Mouse (Mus musculus) hindbrain, postnatal 0 days (tissue): ENCODE results near the gene Lonp2. TPM values are rescaled to one million over a fixed set of nuclear protein-coding genes. Genes with fewer than 3 reads are reported as not detected.

Experiments
- ATAC-seq: fragments of 200-750 bp; cut with Nextera tagmentation; 2 replicates; pipeline ENCODE4 v1.8.0; 2017; ENCODE audit warnings: mild to moderate bottlenecking, moderate TSS enrichment, moderate library complexity
- DNase-seq: peaks from one replicate; pipeline ENCODE4 v3.0.0-alpha.2; 2015; ENCODE audit warnings: low spot score
- H3K27ac ChIP-seq: fragments of 300-500 bp; sonication (generic); 2 replicates; pipeline ENCODE4 v1.5.1; 2014; ENCODE audit warnings: mild to moderate bottlenecking
- H3K27me3 ChIP-seq: fragments of 300-500 bp; sonication (generic); 2 replicates; pipeline ENCODE4 v1.6.1; 2014; ENCODE audit warnings: low read length, mixed read lengths; ENCODE audit not compliant: insufficient read depth
- H3K36me3 ChIP-seq: fragments of 300-500 bp; sonication (generic); 2 replicates; pipeline ENCODE4 v1.6.1; 2014; ENCODE audit warnings: low read length, mixed read lengths; ENCODE audit not compliant: insufficient read depth
- H3K4me1 ChIP-seq: fragments of 300-500 bp; sonication (generic); 2 replicates; pipeline ENCODE4 v1.6.1; 2014; ENCODE audit warnings: antibody characterized with exemption, low read length, mixed read lengths; ENCODE audit not compliant: insufficient read depth
- H3K4me2 ChIP-seq: fragments of 300-500 bp; sonication (generic); 2 replicates; pipeline ENCODE4 v1.6.1; 2014; ENCODE audit warnings: low read depth, mild to moderate bottlenecking, low read length, moderate library complexity, mixed read lengths
- H3K4me3 ChIP-seq: fragments of 300-500 bp; sonication (generic); 2 replicates; pipeline ENCODE4 v1.5.1; 2014; ENCODE audit warnings: low read length
- H3K9ac ChIP-seq: fragments of 300-500 bp; sonication (generic); replicated peaks from 2 replicates; pipeline ENCODE4 v1.6.1; 2014; ENCODE audit warnings: mild to moderate bottlenecking, low read length, moderate library complexity, mixed read lengths
- H3K9me3 ChIP-seq: fragments of 300-500 bp; sonication (generic); 2 replicates; pipeline ENCODE4 v1.6.1; 2016; ENCODE audit warnings: low read length, mixed read lengths
- CTCF ChIP-seq: IDR thresholded peaks from 2 replicates; pipeline ENCODE4 v1.5.1; 2016; ENCODE audit warnings: antibody characterized with exemption, control low read depth, low read depth
- WGBS: fragments of 180-500 bp; shearing (Covaris S2); extraction: QIAGEN DNeasy Blood & Tissue Kit; methylation state at CpG from one replicate; pipeline ENCODE4 v1.1.7; 2014; 5-methylcytosine and 5-hydroxymethylcytosine counted together
- polyA plus RNA-seq: library from polyadenylated mRNA; unstranded; fragments of >200 nt; fragmentation: Nextera tagmentation; extraction: Ambion mirVana; gene quantifications from 2 replicates; pipeline ENCODE4 v1.2.1, GENCODE M21; 2015
- total RNA-seq: library from RNA; depleted of rRNA; stranded (reverse); fragments of >200 nt; gene quantifications from 2 replicates; pipeline ENCODE4 v1.2.3, GENCODE M21; 2014

Lonp2 gene
- total and polyA plus RNA-seq, 2 experiments from 2014 or later = 58.8 to 65.2 TPM

- no peaks in the 10 kb centered on the region for H3K9me3 ChIP-seq
- ATAC-seq = no peak
- no peak overlapping the region for H3K9ac ChIP-seq
- H3K27me3 ChIP-seq = no peaks in the 10 kb centered on the region
- H3K4me1 ChIP-seq = 0 out of 2 replicates have a peak, but pooled peaks cover 8% of the 10 kb centered on the region
- DNase-seq = no peak
- H3K36me3 ChIP-seq = no peaks in the 10 kb centered on the region
- H3K4me2 ChIP-seq = no peak overlapping the region
- 56% methylated on average over 3 of the region's 3 CpGs for WGBS
- no peak overlapping the region for H3K27ac ChIP-seq
- no peak for TF ChIP-seq CTCF
- H3K4me3 ChIP-seq = no peak overlapping the region
Measured at GRCm38 (mm10) chr8:86730303-86730702, 106.5 kb downstream of the Lonp2 start.

DNA sequence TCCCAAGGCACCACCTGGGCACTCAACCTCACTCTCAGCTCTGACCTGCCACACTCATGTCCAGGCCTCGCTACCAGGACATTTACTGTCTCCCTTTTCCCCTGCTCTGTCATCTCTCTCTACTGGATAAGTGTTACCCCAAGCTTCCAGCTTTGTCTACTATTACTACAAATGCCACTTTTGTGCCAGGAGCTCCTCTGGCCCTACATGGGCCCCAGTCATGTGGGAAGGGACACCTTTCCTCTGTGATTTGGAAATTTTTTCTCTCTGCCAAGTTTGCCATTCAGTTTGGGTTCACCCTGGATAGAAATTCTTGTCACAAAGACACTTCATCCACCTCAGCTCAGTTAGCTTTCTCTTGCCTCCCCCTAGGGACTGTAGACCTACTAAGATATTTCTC is 107.0 kb downstream of the Lonp2 start:
- H3K9ac ChIP-seq = no peak overlapping the region
- WGBS = 87% methylated on average over 1 of the region's 1 CpGs
- no peaks in the 10 kb centered on the region for H3K9me3 ChIP-seq
- H3K4me3 ChIP-seq = no peak overlapping the region
- no peak overlapping the region for H3K27ac ChIP-seq
- no peaks in the 10 kb centered on the region for H3K36me3 ChIP-seq
- no peak for TF ChIP-seq CTCF
- H3K27me3 ChIP-seq = no peaks in the 10 kb centered on the region
- H3K4me2 ChIP-seq = no peak overlapping the region
- DNase-seq (no peak), ATAC-seq (no peak)
- 0 out of 2 replicates have a peak, but pooled peaks cover 8% of the 10 kb centered on the region for H3K4me1 ChIP-seq

DNA sequence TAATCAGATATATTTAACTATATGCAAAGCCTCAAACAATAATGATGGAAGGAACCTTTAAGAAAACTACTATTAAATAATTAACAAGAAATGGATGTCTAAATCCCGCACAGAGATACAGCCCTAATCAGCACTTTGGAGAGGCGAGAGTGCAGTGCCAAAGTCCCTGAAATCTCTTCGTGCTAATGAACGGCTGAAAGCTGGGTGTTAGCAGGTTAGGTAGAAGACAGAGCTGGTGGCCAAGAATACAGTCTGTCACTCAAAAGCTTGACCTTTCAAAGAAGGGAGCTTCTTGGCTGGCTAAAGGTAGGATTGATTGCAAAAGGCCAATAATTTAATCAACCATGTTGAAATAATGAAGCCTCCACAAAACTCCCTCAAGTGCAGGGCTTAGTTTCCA is 110.3 kb downstream of the Lonp2 start:
- 54% methylated on average over 4 of the region's 4 CpGs for WGBS
- Histone ChIP-seq H3K4me3 (no peak overlapping the region), H3K27ac (no peak overlapping the region), H3K4me1 (no peaks in the 10 kb centered on the region), H3K27me3 (no peaks in the 10 kb centered on the region), H3K4me2 (no peak overlapping the region), H3K36me3 (no peaks in the 10 kb centered on the region), H3K9ac (no peak overlapping the region), H3K9me3 (no peaks in the 10 kb centered on the region)
- no peak for DNase-seq
- no peak for TF ChIP-seq CTCF
- ATAC-seq = no peak

GRCm38 (mm10) chr8:86734954-86735353 is 111.1 kb downstream of the Lonp2 start:
- H3K4me2 ChIP-seq = no peak overlapping the region
- no peaks in the 10 kb centered on the region for H3K9me3 ChIP-seq
- H3K36me3 ChIP-seq = no peaks in the 10 kb centered on the region
- no peak overlapping the region for H3K4me3 ChIP-seq
- no peak overlapping the region for H3K27ac ChIP-seq
- 85% methylated on average over 1 of the region's 1 CpGs for WGBS
- no peaks in the 10 kb centered on the region for H3K27me3 ChIP-seq
- no peaks in the 10 kb centered on the region for H3K4me1 ChIP-seq
- DNase-seq (no peak), ATAC-seq (no peak)
- H3K9ac ChIP-seq = no peak overlapping the region
- no peak for TF ChIP-seq CTCF

DNA sequence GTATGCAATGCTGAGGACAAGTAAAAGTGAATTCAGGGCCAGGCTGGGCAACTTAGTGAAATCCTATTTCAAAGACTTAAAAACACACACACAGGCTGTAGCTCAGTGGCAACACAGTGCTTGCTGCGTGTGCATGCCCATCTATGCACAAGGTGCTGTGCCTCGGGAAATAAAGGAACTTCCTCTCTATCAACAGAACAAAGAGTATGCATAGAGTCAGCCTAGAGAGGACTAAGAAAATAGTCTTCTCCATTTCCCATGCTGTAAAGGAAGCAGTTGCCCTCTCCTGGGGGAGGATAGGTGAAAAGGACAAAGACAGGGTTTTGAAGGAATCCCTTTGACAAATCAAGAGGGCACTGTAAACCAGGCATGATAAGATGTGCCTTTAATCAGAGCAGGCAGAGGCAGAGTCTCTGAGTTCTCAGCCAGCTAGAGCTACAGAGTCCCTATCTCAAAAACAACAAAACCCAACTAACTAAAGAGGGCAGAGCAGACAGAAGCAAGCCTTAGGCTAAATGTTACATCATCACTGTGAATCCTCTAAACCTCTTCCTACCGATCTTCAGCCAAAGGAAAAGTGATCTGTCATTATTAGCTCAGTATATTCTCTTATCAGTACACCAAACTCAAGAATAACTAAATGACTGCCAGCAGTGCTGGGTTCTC is 111.7 kb downstream of the Lonp2 start:
- ATAC-seq (no peak), DNase-seq (no peak)
- WGBS = 54% methylated on average over 3 of the region's 3 CpGs
- H3K36me3 ChIP-seq = no peaks in the 10 kb centered on the region
- no peaks in the 10 kb centered on the region for H3K9me3 ChIP-seq
- no peak for TF ChIP-seq CTCF
- no peak overlapping the region for H3K4me2 ChIP-seq
- no peak overlapping the region for H3K27ac ChIP-seq
- no peaks in the 10 kb centered on the region for H3K27me3 ChIP-seq
- H3K9ac ChIP-seq = no peak overlapping the region
- no peak overlapping the region for H3K4me3 ChIP-seq
- H3K4me1 ChIP-seq = no peaks in the 10 kb centered on the region

GRCm38 (mm10) chr8:86740899-86741298 is 117.1 kb downstream of the Lonp2 start:
- no peaks in the 10 kb centered on the region for H3K27me3 ChIP-seq
- no peaks in the 10 kb centered on the region for H3K36me3 ChIP-seq
- H3K9me3 ChIP-seq = no peaks in the 10 kb centered on the region
- no peak overlapping the region for H3K4me2 ChIP-seq
- DNase-seq = no peak
- ATAC-seq = no peak
- H3K9ac ChIP-seq = no peak overlapping the region
- H3K27ac ChIP-seq = no peak overlapping the region
- TF ChIP-seq CTCF = no peak
- 0 out of 2 replicates have a peak, but pooled peaks cover 9% of the 10 kb centered on the region for H3K4me1 ChIP-seq
- H3K4me3 ChIP-seq = no peak overlapping the region

DNA sequence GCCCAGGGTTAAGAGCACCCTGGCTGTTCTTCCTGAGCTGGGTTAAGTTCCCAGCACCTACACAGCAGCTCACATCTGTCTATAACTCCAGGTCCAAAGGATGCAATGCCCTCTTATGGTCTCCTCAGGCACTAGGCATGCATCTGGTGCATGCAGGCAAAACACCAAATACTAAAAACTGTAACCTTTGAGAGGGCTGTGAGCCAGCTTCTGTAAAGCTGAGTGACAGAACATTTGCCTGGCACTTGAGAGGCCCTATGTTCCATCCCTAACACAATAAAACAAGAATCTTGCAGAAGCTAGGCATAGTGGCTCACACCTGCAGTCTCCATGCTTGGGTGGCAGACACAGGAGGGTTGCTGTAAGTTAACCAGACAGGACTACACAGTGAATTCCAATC is 117.8 kb downstream of the Lonp2 start:
- H3K9ac ChIP-seq = no peak overlapping the region
- no peak for TF ChIP-seq CTCF
- DNase-seq (no peak), ATAC-seq (no peak)
- no peaks in the 10 kb centered on the region for H3K9me3 ChIP-seq
- H3K4me3 ChIP-seq = no peak overlapping the region
- no peak overlapping the region for H3K4me2 ChIP-seq
- 0 out of 2 replicates have a peak, but pooled peaks cover 11% of the 10 kb centered on the region for H3K4me1 ChIP-seq
- H3K27ac ChIP-seq = no peak overlapping the region
- no peaks in the 10 kb centered on the region for H3K27me3 ChIP-seq
- H3K36me3 ChIP-seq = no peaks in the 10 kb centered on the region
